Mouse (Mus musculus) liver, embryonic 15.5 days (tissue): ENCODE results near the gene Zfp281. TPM values are rescaled to one million over a fixed set of nuclear protein-coding genes. Genes with fewer than 3 reads are reported as not detected.

Experiments used
- ATAC-seq: fragments of 200-750 bp; cut with Nextera tagmentation; 2 replicates; pipeline ENCODE4 v1.8.0; 2017; ENCODE audit warnings: moderate number of reproducible peaks, mild to moderate bottlenecking, moderate library complexity; ENCODE audit not compliant: insufficient read depth
- H3K27ac ChIP-seq: fragments of 300-500 bp; sonication (generic); replicated peaks from 2 replicates; pipeline ENCODE4 v1.5.1; 2015; ENCODE audit warnings: mild to moderate bottlenecking, inconsistent platforms
- H3K27me3 ChIP-seq: fragments of 300-500 bp; sonication (generic); 2 replicates; pipeline ENCODE4 v1.6.1; 2015; ENCODE audit warnings: mild to moderate bottlenecking, inconsistent platforms
- H3K36me3 ChIP-seq: fragments of 300-500 bp; sonication (generic); replicated peaks from 2 replicates; pipeline ENCODE4 v1.6.1; 2015; ENCODE audit warnings: moderate library complexity, mild to moderate bottlenecking, inconsistent platforms
- H3K4me1 ChIP-seq: fragments of 300-500 bp; sonication (generic); replicated peaks from 2 replicates; pipeline ENCODE4 v1.6.1; 2015; ENCODE audit warnings: inconsistent platforms
- H3K4me2 ChIP-seq: fragments of 300-500 bp; sonication (generic); 2 replicates; pipeline ENCODE4 v1.6.1; 2015; ENCODE audit warnings: moderate library complexity, mild to moderate bottlenecking, inconsistent platforms
- H3K4me3 ChIP-seq: fragments of 300-500 bp; sonication (generic); replicated peaks from 2 replicates; pipeline ENCODE4 v1.5.1; 2015; ENCODE audit warnings: mild to moderate bottlenecking, inconsistent platforms
- H3K9ac ChIP-seq: fragments of 300-500 bp; sonication (generic); 2 replicates; pipeline ENCODE4 v1.6.1; 2015; ENCODE audit warnings: moderate library complexity, mild to moderate bottlenecking, inconsistent platforms
- H3K9me3 ChIP-seq: fragments of 300-500 bp; sonication (generic); replicated peaks from 2 replicates; pipeline ENCODE4 v1.6.1; 2016; ENCODE audit warnings: inconsistent platforms
- WGBS: fragments of 180-500 bp; shearing (Covaris S2); methylation state at CpG from one replicate; pipeline ENCODE4 v1.1.7; 2015; ENCODE audit warnings: mixed read lengths; ENCODE audit not compliant: insufficient replicate concordance; 5-methylcytosine and 5-hydroxymethylcytosine counted together
- polyA plus RNA-seq: library from polyadenylated mRNA; unstranded; fragments of >200 nt; fragmentation: Nextera tagmentation; extraction: Ambion mirVana; gene quantifications from 2 replicates; pipeline ENCODE4 v1.2.1, GENCODE M21; 2015

Zfp281 gene
- polyA plus RNA-seq, 1 experiment from 2014 or later, result 6.0 TPM

DNA sequence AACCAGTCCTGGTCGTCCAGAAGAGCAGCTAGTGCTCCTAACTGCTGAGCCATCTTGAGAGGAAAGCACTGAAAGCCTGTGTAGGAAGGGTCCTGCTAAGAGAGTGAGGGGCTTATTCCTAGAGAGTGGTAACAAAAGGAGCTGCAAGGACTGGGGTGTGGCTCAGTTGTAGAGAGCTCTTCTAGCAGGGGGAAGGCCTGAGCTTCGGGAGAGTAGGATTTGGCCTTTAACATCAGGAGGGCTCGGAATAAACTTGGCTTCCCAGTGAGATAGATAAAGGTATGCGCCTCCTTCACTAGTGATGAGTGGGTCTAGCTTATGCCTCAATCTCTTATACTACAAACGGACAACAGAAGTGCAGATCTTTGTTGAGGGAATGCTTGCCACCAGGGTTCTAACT is 26.4 kb upstream of the Zfp281 start:
- no peak overlapping the region for H3K27ac ChIP-seq
- H3K4me2 ChIP-seq, result no peak overlapping the region
- H3K4me3 ChIP-seq, result no peak overlapping the region
- no peaks in the 10 kb centered on the region for H3K27me3 ChIP-seq
- no peaks in the 10 kb centered on the region for H3K9me3 ChIP-seq
- H3K36me3 ChIP-seq, result no peaks in the 10 kb centered on the region
- WGBS, result 60% methylated on average over 5 of the region's 5 CpGs
- H3K4me1 ChIP-seq, result no peaks in the 10 kb centered on the region
- ATAC-seq, result no peak
- H3K9ac ChIP-seq, result no peak overlapping the region

DNA sequence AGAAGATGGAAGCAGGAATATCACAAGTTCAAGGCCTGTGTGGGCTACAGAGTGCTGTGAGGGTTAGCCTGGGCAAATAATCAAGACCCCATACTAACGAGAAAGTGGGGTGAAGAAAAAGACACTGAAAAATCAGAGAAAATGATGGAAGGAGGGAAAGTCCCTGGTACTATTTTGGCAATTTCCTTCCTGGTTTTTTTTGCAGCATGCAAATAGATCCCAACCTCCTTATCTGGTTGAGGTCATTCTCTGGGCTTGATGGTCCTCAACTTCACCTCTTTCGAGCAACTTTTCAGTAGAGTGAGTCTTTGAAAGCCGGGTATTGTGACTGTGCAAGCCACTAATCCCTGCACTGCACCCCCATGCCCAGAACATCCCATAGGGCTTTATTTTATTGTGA is 24.6 kb upstream of the Zfp281 start:
- no peak for ATAC-seq
- Histone ChIP-seq H3K36me3 (no peaks in the 10 kb centered on the region), H3K9ac (no peak overlapping the region), H3K9me3 (no peaks in the 10 kb centered on the region), H3K4me1 (no peaks in the 10 kb centered on the region), H3K4me2 (no peak overlapping the region), H3K4me3 (no peak overlapping the region), H3K27ac (no peak overlapping the region), H3K27me3 (no peaks in the 10 kb centered on the region)
- WGBS, result 54% methylated on average over 3 of the region's 3 CpGs

DNA sequence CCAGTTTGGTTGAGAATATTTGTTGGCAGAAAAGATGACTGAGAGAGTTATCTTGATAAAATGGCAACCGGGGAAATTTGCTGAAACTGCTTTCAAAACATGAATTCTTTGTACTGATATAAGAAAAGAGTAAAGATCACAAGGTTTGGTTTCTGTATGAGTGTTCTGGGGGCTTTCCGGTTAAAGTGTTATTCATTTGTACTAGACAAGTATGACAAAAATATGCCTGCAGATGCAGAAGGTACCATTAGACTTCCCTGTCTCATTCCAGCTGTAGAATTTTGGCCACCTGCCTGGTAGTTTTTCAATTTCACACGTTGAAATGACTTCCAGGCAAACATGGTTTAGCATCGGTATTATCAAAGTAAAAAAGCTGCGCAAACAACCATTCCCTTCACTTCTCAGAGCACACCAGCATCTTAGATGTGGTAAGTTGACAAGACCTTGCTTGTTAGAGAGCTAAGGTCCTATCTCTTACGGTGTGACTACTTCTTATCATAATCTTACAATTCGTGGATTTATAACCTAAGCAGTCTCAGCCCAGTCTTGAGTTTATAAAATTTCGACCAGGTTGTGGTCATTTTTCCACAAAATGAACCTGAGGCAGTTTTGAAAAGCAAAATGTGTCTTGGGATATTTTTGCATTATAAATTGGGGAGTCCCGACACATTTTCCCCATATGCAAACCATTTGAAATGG is 23.9 kb upstream of the Zfp281 start:
- Histone ChIP-seq H3K9ac (no peak overlapping the region), H3K27ac (no peak overlapping the region), H3K4me2 (no peak overlapping the region), H3K27me3 (no peaks in the 10 kb centered on the region), H3K4me1 (no peaks in the 10 kb centered on the region), H3K36me3 (no peaks in the 10 kb centered on the region), H3K9me3 (no peaks in the 10 kb centered on the region), H3K4me3 (no peak overlapping the region)
- 64% methylated on average over 9 of the region's 9 CpGs for WGBS
- ATAC-seq, result no peak

DNA sequence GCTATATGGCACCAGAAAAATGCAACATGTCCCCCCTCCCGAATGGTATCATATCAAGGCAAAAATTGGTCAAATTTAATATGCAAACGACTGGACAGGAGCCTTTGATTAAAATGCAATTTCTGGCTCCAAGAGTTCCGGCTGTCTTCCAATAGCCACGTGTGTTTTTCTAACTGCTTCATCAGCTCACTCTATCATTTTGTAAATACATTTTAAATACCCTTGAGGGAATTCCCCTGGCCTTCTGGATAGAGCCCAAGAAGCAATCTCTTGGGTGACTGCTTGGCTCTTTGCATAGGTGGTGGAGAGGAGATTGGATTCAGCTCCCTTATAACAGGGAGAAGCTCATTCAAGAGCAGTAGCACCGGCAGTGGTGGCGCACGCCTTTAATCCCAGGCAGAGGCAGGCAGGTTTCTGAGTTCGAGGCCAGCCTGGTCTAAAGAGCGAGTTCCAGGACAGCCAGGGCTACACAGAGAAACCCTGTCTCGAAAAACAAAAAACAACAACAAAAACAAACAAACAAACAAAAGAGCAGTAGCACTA is 23.3 kb upstream of the Zfp281 start:
- H3K36me3 ChIP-seq, result no peaks in the 10 kb centered on the region
- H3K27me3 ChIP-seq, result no peaks in the 10 kb centered on the region
- no peak overlapping the region for H3K4me3 ChIP-seq
- H3K27ac ChIP-seq, result no peak overlapping the region
- no peak overlapping the region for H3K9ac ChIP-seq
- H3K4me1 ChIP-seq, result no peaks in the 10 kb centered on the region
- H3K4me2 ChIP-seq, result no peak overlapping the region
- no peak for ATAC-seq
- H3K9me3 ChIP-seq, result no peaks in the 10 kb centered on the region
- 67% methylated on average over 10 of the region's 10 CpGs for WGBS

DNA sequence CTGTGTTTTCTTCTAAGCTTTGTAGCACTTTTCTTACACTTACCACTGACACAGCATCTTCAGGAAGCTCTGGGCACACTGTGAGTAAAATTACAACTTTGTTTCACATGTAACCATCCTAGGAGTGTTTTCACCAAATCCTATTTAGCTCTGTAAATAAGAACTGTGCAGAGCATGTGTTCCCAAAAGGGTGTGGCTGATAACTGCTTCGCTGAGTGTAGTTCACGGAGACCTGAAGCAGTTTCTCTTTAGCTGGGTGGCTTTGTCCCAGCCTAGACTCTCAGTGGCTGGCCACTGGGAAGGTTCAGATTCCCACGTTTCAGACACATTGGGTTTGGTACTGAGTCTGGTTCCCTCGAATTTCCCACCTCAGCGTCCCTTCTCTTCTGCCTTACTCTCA is 22.4 kb upstream of the Zfp281 start:
- H3K4me1 ChIP-seq, result no peaks in the 10 kb centered on the region
- no peak overlapping the region for H3K4me2 ChIP-seq
- H3K9ac ChIP-seq, result no peak overlapping the region
- no peaks in the 10 kb centered on the region for H3K27me3 ChIP-seq
- no peak for ATAC-seq
- no peak overlapping the region for H3K27ac ChIP-seq
- H3K4me3 ChIP-seq, result no peak overlapping the region
- H3K36me3 ChIP-seq, result no peaks in the 10 kb centered on the region
- WGBS, result 34% methylated on average over 5 of the region's 5 CpGs
- H3K9me3 ChIP-seq, result no peaks in the 10 kb centered on the region

DNA sequence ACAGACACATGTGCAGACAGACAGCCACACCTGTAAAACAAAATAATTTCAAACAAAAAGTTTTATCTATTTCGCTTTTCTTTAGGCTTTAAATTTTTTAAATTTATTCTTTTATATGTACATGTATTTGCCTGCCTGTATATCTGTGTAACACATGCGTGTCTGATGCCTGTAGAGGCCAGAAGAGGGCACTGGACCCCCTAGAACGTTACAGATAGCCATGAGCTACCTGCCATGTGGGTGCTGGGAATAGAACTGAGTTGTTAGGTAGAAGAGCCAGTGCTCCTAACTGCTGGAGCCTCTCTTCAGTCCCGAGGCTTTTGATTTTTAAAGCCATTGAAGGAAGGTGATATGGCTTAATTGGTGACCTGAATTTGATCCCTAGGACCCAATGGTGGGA is 20.5 kb upstream of the Zfp281 start:
- Histone ChIP-seq H3K4me2 (no peak overlapping the region), H3K4me1 (no peaks in the 10 kb centered on the region), H3K36me3 (no peaks in the 10 kb centered on the region), H3K4me3 (no peak overlapping the region), H3K9ac (no peak overlapping the region), H3K27me3 (no peaks in the 10 kb centered on the region), H3K27ac (no peak overlapping the region), H3K9me3 (no peaks in the 10 kb centered on the region)
- no peak for ATAC-seq
- 57% methylated on average over 4 of the region's 4 CpGs for WGBS

DNA sequence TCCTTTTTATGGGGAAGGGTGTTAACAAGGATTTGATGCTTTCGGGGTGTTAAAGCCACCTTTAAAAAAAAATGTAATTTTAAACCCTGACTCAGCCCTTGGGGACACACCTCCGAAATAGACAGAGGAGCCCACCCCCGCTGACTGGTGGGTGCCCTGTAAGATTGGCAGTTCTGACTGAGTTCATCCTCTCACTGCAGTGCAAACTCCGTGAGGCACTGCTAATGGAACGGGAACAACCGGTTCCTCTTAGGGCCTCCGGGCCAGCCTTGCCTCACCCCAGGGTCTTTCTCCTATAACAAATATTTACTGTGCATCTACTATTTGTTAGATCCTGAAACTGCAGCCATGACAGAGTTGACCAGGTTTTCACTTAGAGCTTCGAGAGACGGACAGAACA is 18.9 kb upstream of the Zfp281 start:
- H3K4me2 ChIP-seq, result no peak overlapping the region
- no peak overlapping the region for H3K9ac ChIP-seq
- H3K36me3 ChIP-seq, result no peaks in the 10 kb centered on the region
- no peak overlapping the region for H3K4me3 ChIP-seq
- ATAC-seq, result no peak
- no peaks in the 10 kb centered on the region for H3K27me3 ChIP-seq
- H3K9me3 ChIP-seq, result no peaks in the 10 kb centered on the region
- no peak overlapping the region for H3K27ac ChIP-seq
- no peaks in the 10 kb centered on the region for H3K4me1 ChIP-seq
- WGBS, result 48% methylated on average over 9 of the region's 9 CpGs

DNA sequence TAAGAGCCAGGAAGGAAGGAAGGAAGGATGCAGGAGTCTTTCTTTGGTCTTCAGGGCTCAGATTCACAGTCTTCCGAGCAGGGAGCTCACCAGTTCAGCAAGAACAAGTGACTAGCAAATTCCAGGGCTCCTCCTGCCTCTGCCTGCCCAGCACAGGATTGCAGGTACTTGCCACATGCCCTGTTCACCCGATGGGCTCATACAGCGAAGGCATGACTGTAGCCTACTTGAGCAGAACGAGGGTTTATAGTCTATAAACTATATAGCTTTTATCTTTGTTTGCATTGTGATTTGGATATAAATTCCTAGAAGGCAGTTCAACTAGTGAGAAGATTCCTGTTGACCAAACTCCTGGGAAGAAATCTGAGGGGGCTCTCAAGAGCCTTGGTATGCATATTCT is 18.4 kb upstream of the Zfp281 start:
- no peaks in the 10 kb centered on the region for H3K36me3 ChIP-seq
- no peak overlapping the region for H3K4me2 ChIP-seq
- H3K27ac ChIP-seq, result no peak overlapping the region
- H3K9me3 ChIP-seq, result no peaks in the 10 kb centered on the region
- no peak overlapping the region for H3K9ac ChIP-seq
- H3K27me3 ChIP-seq, result no peaks in the 10 kb centered on the region
- H3K4me3 ChIP-seq, result no peak overlapping the region
- H3K4me1 ChIP-seq, result no peaks in the 10 kb centered on the region
- 58% methylated on average over 4 of the region's 4 CpGs for WGBS
- no peak for ATAC-seq

DNA sequence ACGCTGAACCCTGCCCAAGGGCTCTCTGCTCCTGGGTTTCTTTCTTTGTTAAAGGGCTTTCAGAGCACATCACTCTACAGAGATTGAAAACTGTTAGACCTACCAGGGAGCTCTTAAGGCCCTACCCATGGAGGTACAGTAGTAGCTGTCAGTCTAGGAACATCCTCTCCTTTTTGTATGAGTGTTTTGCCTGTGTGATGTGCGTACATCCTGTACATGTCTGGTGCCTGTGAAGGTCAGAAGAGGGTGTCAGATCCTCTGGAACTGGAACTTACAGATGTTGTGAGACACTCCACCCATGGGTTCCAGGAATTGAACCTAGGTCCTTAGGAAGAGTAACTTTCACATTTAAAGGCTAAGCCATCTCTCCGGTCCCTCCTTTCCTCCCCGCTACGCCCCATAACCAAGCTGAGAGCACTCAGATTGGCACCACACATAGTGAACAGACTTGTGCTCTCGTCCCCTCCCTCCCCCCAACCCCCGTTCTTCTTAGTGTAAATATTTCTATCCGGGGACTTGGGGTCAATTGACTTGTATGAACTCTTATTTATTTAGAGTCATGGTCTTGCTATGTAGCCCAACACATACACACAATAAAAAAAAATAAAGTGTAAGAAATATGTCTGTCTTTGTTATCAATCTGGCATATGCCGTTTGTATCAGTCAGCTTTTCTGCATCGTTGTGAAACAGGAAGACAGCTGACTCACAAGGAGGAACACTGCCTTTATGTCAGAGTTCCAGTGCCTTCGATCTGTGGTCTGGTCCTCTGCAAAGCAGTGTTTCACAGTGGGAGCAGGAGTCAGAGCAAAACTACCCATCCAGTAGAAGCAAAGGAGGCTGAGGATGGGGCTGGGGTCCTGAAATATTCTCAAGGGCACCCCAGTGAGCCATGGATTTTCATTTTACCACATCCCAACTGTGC is 16.1 kb upstream of the Zfp281 start:
- no peak for ATAC-seq
- H3K27me3 ChIP-seq, result no peaks in the 10 kb centered on the region
- 54% methylated on average over 11 of the region's 11 CpGs for WGBS

DNA sequence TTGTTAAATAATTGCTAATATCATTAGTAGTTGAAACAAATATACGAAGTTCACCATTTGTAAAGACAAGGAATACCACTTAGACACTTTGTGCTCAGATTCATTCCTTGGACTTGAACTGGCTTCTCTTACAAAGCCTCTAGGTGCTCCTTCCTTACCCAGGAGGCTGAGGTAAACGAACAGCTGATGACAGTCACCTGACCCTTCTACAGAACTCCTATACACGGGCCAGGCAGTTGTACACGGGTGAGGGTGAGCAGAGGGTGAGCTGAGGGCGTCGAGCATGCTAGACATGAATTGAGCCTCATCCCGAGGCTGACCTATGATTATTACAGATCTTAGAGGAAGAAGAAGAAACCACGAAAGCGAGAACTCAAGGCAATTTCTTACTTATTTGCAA is 12.9 kb upstream of the Zfp281 start:
- Histone ChIP-seq H3K9me3 (no peaks in the 10 kb centered on the region), H3K4me2 (no peak overlapping the region), H3K27ac (no peak overlapping the region), H3K4me1 (peaks cover 10% of the 10 kb centered on the region), H3K4me3 (no peak overlapping the region), H3K36me3 (no peaks in the 10 kb centered on the region), H3K27me3 (no peaks in the 10 kb centered on the region), H3K9ac (no peak overlapping the region)
- ATAC-seq, result no peak
- 48% methylated on average over 9 of the region's 9 CpGs for WGBS

More for the DNA sequence above, 16.1 kb upstream of the Zfp281 start:
- no peak overlapping the region for H3K9ac ChIP-seq
- no peaks in the 10 kb centered on the region for H3K4me1 ChIP-seq
- H3K4me3 ChIP-seq, result no peak overlapping the region
- no peaks in the 10 kb centered on the region for H3K9me3 ChIP-seq
- no peaks in the 10 kb centered on the region for H3K36me3 ChIP-seq
- no peak overlapping the region for H3K4me2 ChIP-seq
- H3K27ac ChIP-seq, result no peak overlapping the region

DNA sequence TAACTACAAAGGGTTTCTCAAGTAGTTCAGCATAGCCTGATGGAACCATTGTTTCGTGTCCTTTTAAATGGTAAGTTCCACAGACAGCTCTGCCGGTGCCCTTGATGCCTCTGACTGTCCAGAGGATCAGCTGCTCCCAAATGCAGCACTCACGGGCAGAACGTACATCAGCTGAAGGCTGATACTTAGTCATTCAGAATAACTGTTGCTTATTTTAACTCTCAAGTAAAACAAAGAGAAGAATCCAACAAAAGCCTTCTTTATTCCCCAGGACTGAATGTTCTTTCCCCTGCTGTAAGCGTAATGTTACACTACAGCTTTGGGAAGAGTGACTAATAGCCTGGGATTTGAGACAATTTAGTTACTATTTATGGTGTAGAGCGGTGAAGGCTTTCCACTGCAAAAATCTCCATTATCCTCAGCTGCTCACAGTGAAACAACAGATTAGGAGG is 11.4 kb upstream of the Zfp281 start:
- H3K27ac ChIP-seq, result no peak overlapping the region
- no peak overlapping the region for H3K9ac ChIP-seq
- ATAC-seq, result no peak
- H3K27me3 ChIP-seq, result no peaks in the 10 kb centered on the region
- no peaks in the 10 kb centered on the region for H3K36me3 ChIP-seq
- H3K9me3 ChIP-seq, result no peaks in the 10 kb centered on the region
- no peak overlapping the region for H3K4me2 ChIP-seq
- no peak overlapping the region for H3K4me3 ChIP-seq
- WGBS, result 58% methylated on average over 6 of the region's 6 CpGs
- H3K4me1 ChIP-seq, result peaks cover 20% of the 10 kb centered on the region
